ENCODE assay signal across 8 mouse cellular contexts in the genomic region with DNA sequence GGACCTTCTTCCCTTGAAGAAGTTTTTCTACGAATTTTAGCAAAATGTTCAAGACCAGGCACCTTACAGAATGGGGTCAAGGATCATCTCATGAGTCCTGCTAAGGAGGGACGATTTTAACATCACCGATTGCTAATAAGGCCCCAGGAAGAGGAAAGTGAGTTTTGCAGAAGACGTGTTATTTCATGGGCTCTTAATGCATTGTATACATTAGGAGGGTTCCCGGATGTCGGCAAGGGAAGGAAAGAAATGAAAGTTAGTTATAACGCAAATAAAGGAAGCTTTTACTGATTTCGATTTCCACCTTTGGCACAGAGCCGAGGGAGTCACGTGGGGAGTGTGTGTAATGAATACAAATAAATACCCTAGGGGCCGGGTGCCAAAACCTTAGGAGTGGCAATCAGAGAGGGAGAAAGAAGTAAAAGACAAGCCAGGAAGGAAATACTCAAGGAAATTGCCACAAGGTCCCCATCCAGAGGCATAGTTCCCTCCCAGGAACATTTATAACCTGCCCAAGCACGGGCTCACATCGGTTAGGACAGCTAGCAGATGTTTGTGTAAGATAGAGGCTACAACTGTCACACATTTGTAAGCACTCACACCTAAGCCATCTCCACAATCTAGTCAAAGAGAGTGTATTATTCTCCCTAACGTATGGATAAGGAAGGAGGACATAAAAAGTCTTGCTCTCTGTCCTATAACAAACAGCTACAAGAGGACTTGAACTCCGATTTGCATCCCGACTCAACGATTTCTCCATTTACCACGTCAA. TPM values are rescaled to one million over a fixed set of nuclear protein-coding genes. Genes with fewer than 3 reads are reported as not detected.
A peak's percentile ranks its signal among the peaks of the same experiment; 100 is the strongest.
DNase-seq lines count a peak whose midpoint lies in the region; ATAC-seq and TF ChIP-seq lines count a peak whose summit lies in the region.
"Had no signal": no experiment of that assay in that cellular context is flagged by ENCODE, and none has a peak within 500 bp of the region (broad histone marks: within the 10 kb centered on the region; RNA-seq: fewer than 3 reads in every experiment).

No protein-coding gene starts in this region.

- H3K4me1 ChIP-seq in kidney, adult 2 months (ENCODE audit: control insufficient read depth, insufficient read depth, low read length) = no peaks in the 10 kb centered on the region; the same call in 1 of the 2 replicates
- peaks cover 12% of the 10 kb centered on the region for H3K4me1 ChIP-seq in lung, embryonic 16.5 days (replicated peaks; ENCODE audit: control insufficient read depth, insufficient read depth, low read length)

- WGBS in kidney, adult 2 months = 49% methylated on average over 18 of the region's 18 CpGs
- WGBS in lung, embryonic 16.5 days = 26% methylated on average over 18 of the region's 18 CpGs

- H3K9me3 ChIP-seq in lung, embryonic 16.5 days (ENCODE audit: control insufficient read depth, low read length) = no peaks in the 10 kb centered on the region
- H3K9me3 ChIP-seq: limb, embryonic 13.5 days had no signal

- DNase-seq in left cerebral cortex, adult 18-20 months (ENCODE audit: low spot score in 2 of 2) = peak; percentile 4 to 5
- no peak for DNase-seq in left cerebral cortex, postnatal 36 days (ENCODE audit: low spot score in 2 of 2)
- DNase-seq in cerebellum, postnatal 10 days = peak; percentile 67
- DNase-seq in kidney, adult 2 months = peak; percentile 58
- DNase-seq in embryo, embryonic 10 days (ENCODE audit: low spot score) = no peak
- no peak for DNase-seq in gastrocnemius, adult 8-10 months (ENCODE audit: low spot score in 2 of 2)

- H3K4me3 ChIP-seq in kidney, adult 2 months (ENCODE audit: insufficient read depth, low read depth, low read length) = no peak overlapping the region
- H3K4me3 ChIP-seq in lung, embryonic 16.5 days (ENCODE audit: low read length) = no peak overlapping the region
- H3K4me3 ChIP-seq: limb, embryonic 13.5 days had no signal

- peak; percentile 79 for ATAC-seq in lung, embryonic 16.5 days (ENCODE audit: low read depth)

- no peak overlapping the region for H3K27ac ChIP-seq in kidney, adult 2 months (ENCODE audit: insufficient read depth, low read depth, low read length)
- H3K27ac ChIP-seq in lung, embryonic 16.5 days (ENCODE audit: low read length) = peak overlapping the region; percentile 33
- H3K27ac ChIP-seq: limb, embryonic 13.5 days had no signal

- no peaks in the 10 kb centered on the region for H3K27me3 ChIP-seq in kidney, adult 2 months (replicated peaks; ENCODE audit: control insufficient read depth, insufficient read depth, low read length)
- H3K27me3 ChIP-seq in lung, embryonic 16.5 days (ENCODE audit: control insufficient read depth, insufficient read depth, low read depth, low read length) = no peaks in the 10 kb centered on the region
- H3K27me3 ChIP-seq: limb, embryonic 13.5 days had no signal

- intact Hi-C loops in left cerebral cortex, postnatal 36 days (cut with DNase I) = no loop called here

- no peak for TF ChIP-seq POLR2A in kidney, adult 2 months (IDR thresholded peaks at IDR 0.05; ENCODE audit: low read depth, low read length)

- H3K36me3 ChIP-seq in kidney, adult 2 months (ENCODE audit: control insufficient read depth, insufficient read depth, low read length) = no peaks in the 10 kb centered on the region
- no peaks in the 10 kb centered on the region for H3K36me3 ChIP-seq in lung, embryonic 16.5 days (ENCODE audit: control insufficient read depth, insufficient read depth, low read length)
- H3K36me3 ChIP-seq: limb, embryonic 13.5 days had no signal

- no peak for TF ChIP-seq CTCF in kidney, adult 2 months (conservative IDR thresholded peaks at IDR 0.05; ENCODE audit: insufficient read depth, insufficient read length, low read depth, low read length)

- peak overlapping the region; percentile 39 for H3K4me2 ChIP-seq in lung, embryonic 16.5 days (ENCODE audit: low read depth, low read length)
- H3K4me2 ChIP-seq: limb, embryonic 13.5 days had no signal

- peak overlapping the region; percentile 4; the same call in 1 of the 2 replicates for H3K9ac ChIP-seq in lung, embryonic 16.5 days (ENCODE audit: low read length)
- H3K9ac ChIP-seq: limb, embryonic 13.5 days had no signal

RNA-seq across cellular contexts. Expression of a gene that starts 35.7 kb away (rescaled TPM):
- 10 to 100 TPM; 51.2 to 54.7 TPM for total RNA-seq in left cerebral cortex, adult 18-20 months (2021)
- 10 to 100 TPM; 58.3 to 60.9 TPM for total RNA-seq in left cerebral cortex, postnatal 36 days (2021)
- 31.2 and 43.6 TPM in 2 replicates for polyA plus RNA-seq in kidney, adult 2 months (2012; rRNA removed)
- 36.4 and 37.8 TPM in 2 replicates for polyA plus RNA-seq in lung, embryonic 16.5 days (2015; fragmentation: Nextera tagmentation; extraction: Ambion mirVana)
- total RNA-seq in gastrocnemius, adult 8-10 months (2022) = 100 to 1,000 TPM in 2 of 4 experiments, 10 to 100 TPM in 2; 67.6 to 124 (median 99.7) TPM

Comparison
In these comparisons a context has a peak if more than half of its experiments do, and no peak if none do; other contexts are left out.
1. DNase-seq: peak in left cerebral cortex, adult 18-20 months (2 of 2), cerebellum, postnatal 10 days (2 of 2) and kidney, adult 2 months (single experiment); none in left cerebral cortex, postnatal 36 days (0 of 2), embryo, embryonic 10 days (single experiment) and gastrocnemius, adult 8-10 months (0 of 2).